Mouse (Mus musculus) A20 (cell line): ENCODE results near the gene Eif4g2.

ENCODE experiments used
- DNase-seq: peaks from one replicate; pipeline ENCODE4 v3.0.0-alpha.2; 2011; ENCODE audit warnings: low read depth, low spot score

Gene Eif4g2

DNA sequence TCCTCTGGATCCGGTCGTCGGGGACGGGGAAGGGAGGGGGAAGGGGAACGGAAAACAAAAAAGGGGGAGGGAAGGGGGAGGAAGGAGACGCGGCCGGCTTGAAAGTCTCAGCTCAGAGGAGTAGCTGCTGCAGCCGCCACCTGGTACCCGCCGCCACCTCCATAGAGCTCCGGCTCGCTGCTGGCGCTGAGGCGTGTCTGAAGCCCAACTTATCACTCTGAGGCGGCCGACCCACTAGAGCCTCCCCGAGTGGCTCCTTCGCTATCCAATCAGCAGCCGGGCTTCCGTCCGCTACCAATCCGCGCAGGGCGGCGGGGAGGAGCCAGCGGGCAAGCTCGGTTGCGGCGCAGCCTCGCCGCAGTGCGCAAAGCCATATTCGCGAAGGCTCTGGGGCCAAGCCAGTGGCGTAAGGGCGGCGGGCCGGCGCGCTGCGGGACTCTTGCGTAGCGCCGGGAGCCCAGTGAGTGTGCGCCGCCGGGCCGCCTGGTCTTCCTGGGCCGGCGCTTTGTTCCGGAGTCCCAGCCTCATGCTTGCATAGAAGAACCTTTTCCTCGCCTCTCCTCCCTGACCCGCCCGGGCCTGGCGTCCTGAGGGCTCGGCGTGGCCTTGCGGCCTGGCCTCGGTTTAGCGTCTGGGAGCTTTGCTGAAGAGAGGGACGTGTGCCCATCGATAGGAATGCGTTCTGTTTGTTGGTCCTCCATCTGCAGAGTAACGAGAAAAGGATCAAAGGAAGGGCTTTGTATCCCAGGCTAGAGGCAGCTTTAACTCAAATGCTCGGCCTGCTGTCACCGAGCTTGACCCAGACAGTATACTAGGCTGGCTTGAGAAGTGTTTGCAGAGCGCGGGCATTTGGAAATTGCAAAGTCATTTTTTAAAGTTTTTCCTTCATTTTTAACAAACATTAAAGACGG lies at the start of gene Eif4g2:
Gene Eif4g2, minus strand, starts transcription at position 209 of the 911 bp plus-strand sequence.
- DNase-seq = peak; percentile 99

- DNase-seq = no peak
Measured at GRCm38 (mm10) chr7:111132596-111132995, 49.8 kb upstream of the Eif4g2 start.

- no peak for DNase-seq
Measured at GRCm38 (mm10) chr7:111126636-111127395, 44.0 kb upstream of the Eif4g2 start.

DNA sequence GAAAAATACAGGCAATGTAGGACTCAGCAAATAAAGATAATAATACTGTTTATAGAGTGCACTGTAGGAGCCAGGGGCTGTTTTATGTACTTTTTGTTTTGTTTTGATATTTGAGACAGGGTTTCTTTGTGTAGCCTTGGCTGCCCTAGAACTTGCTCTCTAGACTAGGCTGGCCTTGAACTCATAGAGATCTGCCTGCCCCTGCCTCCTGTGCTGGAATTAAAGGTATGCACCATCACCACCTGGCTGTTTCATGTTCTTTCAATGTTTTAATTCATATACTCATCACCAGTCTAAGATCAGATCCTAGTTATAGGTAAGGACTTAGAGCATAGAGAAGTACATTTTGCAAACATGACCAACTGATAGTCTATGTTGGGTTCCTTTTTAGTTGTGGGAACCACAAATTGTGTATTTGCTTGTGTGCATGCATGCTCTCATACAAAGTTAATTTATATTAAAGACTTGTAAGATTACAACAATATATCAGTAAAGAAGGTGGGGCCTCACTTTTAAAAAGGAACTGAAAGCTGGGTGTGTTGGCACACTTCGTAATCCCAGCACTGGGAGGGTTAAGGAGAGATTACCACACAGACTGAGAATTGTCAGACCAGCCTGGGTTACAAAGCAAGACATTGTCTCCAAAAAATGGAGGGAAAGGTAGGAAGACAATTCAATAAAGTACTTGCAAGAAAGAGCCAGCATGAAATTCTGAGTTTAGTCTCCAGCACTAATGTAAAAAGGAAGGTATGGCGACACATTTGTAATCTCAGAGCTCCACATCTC lies 41.1 kb upstream of the Eif4g2 start:
- peak; percentile 42 for DNase-seq

DNA sequence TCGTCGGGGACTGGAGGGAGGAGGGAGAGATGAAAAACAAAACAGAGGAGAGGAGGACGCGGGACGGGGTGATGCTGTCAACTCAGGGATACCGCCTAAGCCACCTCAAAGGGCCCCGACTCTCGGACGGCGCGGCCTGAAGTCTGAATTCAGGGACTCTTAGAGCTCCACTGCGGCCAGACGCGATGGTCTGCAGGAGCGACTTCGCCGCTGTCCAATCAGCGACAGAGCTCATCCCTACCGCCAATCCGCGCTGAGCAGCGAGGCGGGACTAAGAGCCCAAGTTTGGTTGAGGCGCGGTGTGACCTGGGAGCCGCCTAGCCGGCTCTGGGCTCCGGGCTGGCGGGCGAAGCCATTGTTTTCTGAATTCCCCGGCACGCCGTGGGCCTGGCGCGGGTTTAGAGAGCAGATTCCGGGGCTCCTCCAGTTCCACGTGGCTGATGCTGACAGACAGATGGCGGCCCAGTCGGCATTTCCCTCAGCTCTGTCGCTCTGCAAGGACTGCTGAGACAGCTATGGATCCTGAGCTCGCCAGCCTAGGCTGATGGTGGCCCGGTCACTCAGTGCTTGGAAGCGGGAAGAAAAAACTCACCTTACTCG lies 39.8 kb upstream of the Eif4g2 start:
- peak; percentile 98 for DNase-seq

GRCm38 (mm10) chr7:111122084-111122530 lies 39.3 kb upstream of the Eif4g2 start:
- peak; percentile 94 for DNase-seq

DNA sequence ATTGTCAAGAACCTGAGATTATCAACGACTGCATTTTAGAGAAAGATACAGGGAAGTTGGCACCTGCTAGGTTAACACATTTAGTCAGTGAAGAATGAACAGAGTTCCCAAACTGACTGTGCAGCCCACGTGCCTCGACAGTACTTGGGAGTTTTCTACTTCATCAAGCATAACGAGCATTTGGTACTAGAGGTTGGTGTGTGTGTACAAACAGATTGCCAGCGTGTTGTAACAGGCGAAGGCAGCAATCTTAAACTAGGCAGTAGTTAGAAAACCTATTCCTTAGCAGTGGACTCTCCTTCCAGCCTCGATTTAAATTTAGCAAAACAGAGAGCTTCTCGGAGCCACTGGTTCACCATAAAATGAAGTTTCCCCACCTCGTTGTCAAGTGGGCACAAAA lies 38.7 kb upstream of the Eif4g2 start:
- peak; percentile 58 for DNase-seq

GRCm38 (mm10) chr7:111109561-111109960 lies 26.7 kb upstream of the Eif4g2 start:
- no peak for DNase-seq

GRCm38 (mm10) chr7:111109161-111109560 lies 26.3 kb upstream of the Eif4g2 start:
- no peak for DNase-seq

GRCm38 (mm10) chr7:111098196-111098595 lies 15.4 kb upstream of the Eif4g2 start:
- no peak for DNase-seq

GRCm38 (mm10) chr7:111095169-111095568 lies 12.3 kb upstream of the Eif4g2 start:
- DNase-seq = no peak

- no peak for DNase-seq
Measured at GRCm38 (mm10) chr7:111085153-111085552, 2.3 kb upstream of the Eif4g2 start.

DNA sequence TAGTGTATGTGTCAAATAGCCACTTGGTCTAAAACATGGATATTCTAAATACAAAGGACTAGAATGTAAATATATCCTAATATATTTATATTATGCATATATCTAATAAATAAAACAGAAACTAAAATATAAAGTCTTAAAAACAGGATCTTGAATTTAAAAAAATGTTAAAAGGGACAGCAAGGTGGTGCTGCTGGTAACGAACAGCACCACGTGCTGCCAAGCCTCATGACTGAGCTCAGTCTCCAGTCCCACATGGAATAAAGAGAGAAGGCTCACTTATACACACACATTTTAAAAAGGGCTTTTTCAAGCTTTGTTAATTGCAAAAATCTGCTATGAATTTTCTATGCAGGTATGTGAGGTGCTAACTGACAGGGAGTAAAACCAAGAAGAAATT lies 1.6 kb upstream of the Eif4g2 start:
- DNase-seq = peak; percentile 43

GRCm38 (mm10) chr7:111083733-111084120 lies 897 bp upstream of the Eif4g2 start:
- no peak for DNase-seq

GRCm38 (mm10) chr7:111082043-111082821 lies 598 bp downstream of the Eif4g2 start:
- peak; percentile 69 for DNase-seq

DNA sequence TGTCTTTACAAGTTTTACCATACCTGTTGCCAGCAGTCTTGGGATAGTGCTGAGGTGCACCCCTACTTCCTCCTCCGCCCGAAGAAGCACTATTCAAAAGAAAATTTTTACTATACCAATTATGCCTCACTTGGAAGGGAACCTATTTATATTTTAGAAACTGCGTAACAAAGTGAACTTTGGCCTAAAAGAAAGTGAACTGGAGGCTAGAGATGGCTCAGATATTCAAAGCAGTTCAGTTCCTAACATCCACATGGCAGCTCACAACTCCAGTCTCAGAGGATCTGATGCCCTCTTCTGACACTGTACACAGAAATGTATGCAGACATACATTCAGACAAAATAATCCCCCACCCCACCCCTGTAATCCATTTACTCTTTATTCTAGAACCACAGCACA lies 2.0 kb downstream of the Eif4g2 start:
- no peak for DNase-seq

- DNase-seq = no peak
Measured at GRCm38 (mm10) chr7:111080026-111080425, 2.8 kb downstream of the Eif4g2 start.

DNA sequence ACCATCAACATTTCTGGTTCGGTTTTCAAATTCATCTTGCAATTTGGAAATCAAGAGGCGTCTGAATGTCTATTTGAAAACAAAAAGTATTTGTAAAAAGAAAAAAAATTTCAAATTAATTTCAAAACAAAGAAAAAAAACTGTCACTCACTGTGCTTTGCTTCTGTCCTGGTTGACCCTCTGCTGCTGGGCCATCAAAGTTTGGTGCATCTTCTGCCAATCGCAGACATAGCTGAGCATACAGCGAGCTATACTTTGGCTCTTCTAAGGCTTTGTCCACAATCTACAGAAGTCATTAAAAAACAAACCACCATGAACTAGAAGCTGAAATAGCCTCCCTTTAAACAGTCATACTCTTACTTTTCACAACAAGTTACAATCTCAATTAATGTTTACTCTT lies 4.6 kb downstream of the Eif4g2 start:
- DNase-seq = no peak

- no peak for DNase-seq
Measured at GRCm38 (mm10) chr7:111075288-111075687, 7.5 kb downstream of the Eif4g2 start.

- DNase-seq = no peak
Measured at GRCm38 (mm10) chr7:111072410-111072809, 10.4 kb downstream of the Eif4g2 start.

- no peak for DNase-seq
Measured at GRCm38 (mm10) chr7:111070167-111070496, 12.7 kb downstream of the Eif4g2 start.
